Mouse (Mus musculus) heart, embryonic 14.5 days (tissue): ENCODE results near the gene Rcc1. TPM values are rescaled to one million over a fixed set of nuclear protein-coding genes. Genes with fewer than 3 reads are reported as not detected.
A peak's percentile ranks its signal among the peaks of the same experiment; 100 is the strongest.

Experiments used
- ATAC-seq: fragments of 200-750 bp; cut with Nextera tagmentation; 2 replicates; pipeline ENCODE4 v1.8.0; 2017; ENCODE audit warnings: low read depth, moderate TSS enrichment; ENCODE audit not compliant: insufficient number of reproducible peaks, insufficient read depth, low FRiP score
- H3K27ac ChIP-seq, 2 experiments: fragments of 200-500 bp in 1 of 2; fragments of 300-500 bp in 1 of 2; sonication (generic) in 1 of 2; replicated peaks in 1 of 2; 2 replicates each; pipeline ENCODE4 v1.5.1; 2012 to 2014; ENCODE audit warnings: low read depth in 2 of 2, low read length in 2 of 2, control low read depth in 1 of 2, mild to moderate bottlenecking in 1 of 2, mixed read lengths in 1 of 2; ENCODE audit not compliant: control insufficient read depth in 1 of 2, insufficient read depth in 1 of 2
- H3K27me3 ChIP-seq: fragments of 300-500 bp; sonication (generic); 2 replicates; pipeline ENCODE4 v1.6.1; 2014; ENCODE audit warnings: mild to moderate bottlenecking, low read length, control low read depth; ENCODE audit not compliant: control insufficient read depth, insufficient read depth
- H3K36me3 ChIP-seq: fragments of 300-500 bp; sonication (generic); 2 replicates; pipeline ENCODE4 v1.6.1; 2014; ENCODE audit warnings: mild to moderate bottlenecking, control low read depth, low read length, mixed read lengths; ENCODE audit not compliant: control insufficient read depth, insufficient read depth
- H3K4me1 ChIP-seq, 2 experiments: fragments of 200-500 bp in 1 of 2; fragments of 300-500 bp in 1 of 2; sonication (generic) in 1 of 2; 2 replicates each; pipeline ENCODE4 v1.6.1; 2012 to 2014; ENCODE audit warnings: low read length in 2 of 2, control low read depth in 1 of 2, mixed read lengths in 1 of 2; ENCODE audit not compliant: control insufficient read depth in 2 of 2, insufficient read depth in 2 of 2
- H3K4me2 ChIP-seq: fragments of 300-500 bp; sonication (generic); 2 replicates; pipeline ENCODE4 v1.6.1; 2014; ENCODE audit warnings: mild to moderate bottlenecking, low read length
- H3K4me3 ChIP-seq, 2 experiments: fragments of 200-500 bp in 1 of 2; fragments of 300-500 bp in 1 of 2; sonication (generic) in 1 of 2; 2 replicates each; pipeline ENCODE4 v1.5.1; 2012 to 2014; ENCODE audit warnings: low read length in 2 of 2, mild to moderate bottlenecking in 2 of 2, control low read depth in 1 of 2, low read depth in 1 of 2, moderate library complexity in 1 of 2; ENCODE audit not compliant: control insufficient read depth in 1 of 2, insufficient read depth in 1 of 2
- H3K9ac ChIP-seq: fragments of 300-500 bp; sonication (generic); 2 replicates; pipeline ENCODE4 v1.6.1; 2014; ENCODE audit warnings: mild to moderate bottlenecking, low read length
- H3K9me3 ChIP-seq: fragments of 300-500 bp; sonication (generic); 2 replicates; pipeline ENCODE4 v1.6.1; 2016; ENCODE audit warnings: low read length, control low read depth; ENCODE audit not compliant: control insufficient read depth
- WGBS: fragments of 180-500 bp; shearing (Covaris S2); extraction: QIAGEN DNeasy Blood & Tissue Kit; methylation state at CpG from one replicate; pipeline ENCODE4 v1.1.7; 2014; 5-methylcytosine and 5-hydroxymethylcytosine counted together
- polyA plus RNA-seq: library from polyadenylated mRNA; unstranded; fragments of >200 nt; fragmentation: Nextera tagmentation; extraction: Ambion mirVana; gene quantifications from 2 replicates; pipeline ENCODE4 v1.2.1, GENCODE M21; 2014

Rcc1 gene
- polyA plus RNA-seq, 1 experiment from 2014 or later: 21.1 TPM

GRCm38 (mm10) chr4:132312627-132313026, 40.8 kb downstream of the Rcc1 start:
- H3K9me3 ChIP-seq: no peaks in the 10 kb centered on the region
- no peak overlapping the region for H3K9ac ChIP-seq
- H3K36me3 ChIP-seq: peaks cover 72% of the 10 kb centered on the region
- no peak overlapping the region for H3K4me3 ChIP-seq
- H3K27ac ChIP-seq: no peak overlapping the region
- peaks cover 2 to 12% of the 10 kb centered on the region in 2 experiments; a peak in 3 of 4 replicates for H3K4me1 ChIP-seq
- H3K4me2 ChIP-seq: no peak overlapping the region
- H3K27me3 ChIP-seq: no peaks in the 10 kb centered on the region
- ATAC-seq: no peak
- 86% methylated on average over 5 of the region's 5 CpGs for WGBS

DNA sequence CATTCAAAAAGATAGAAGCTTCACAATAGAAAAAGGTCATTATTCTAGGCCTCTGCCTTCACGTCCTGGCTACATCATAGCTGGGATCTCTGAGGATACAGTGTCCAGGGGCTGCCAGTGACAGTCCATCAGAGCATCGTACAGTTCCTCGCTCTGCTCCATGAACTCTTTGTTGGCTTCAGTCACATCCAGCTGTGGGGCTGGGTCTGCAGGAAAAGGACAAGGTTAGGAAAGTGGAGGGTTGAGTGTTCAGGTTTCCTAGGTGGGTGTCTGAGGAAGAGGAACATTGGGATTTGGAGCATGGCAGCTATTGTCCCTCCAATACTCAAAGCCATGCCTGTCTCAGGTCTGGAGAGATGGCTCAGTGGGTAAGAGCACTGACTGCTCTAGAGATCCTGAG, 41.6 kb downstream of the Rcc1 start:
- Histone ChIP-seq H3K4me1 (peaks cover 2 to 12% of the 10 kb centered on the region in 2 experiments; a peak in 3 of 4 replicates), H3K4me3 (no peak overlapping the region), H3K9ac (no peak overlapping the region), H3K4me2 (no peak overlapping the region), H3K27ac (no peak overlapping the region), H3K27me3 (no peaks in the 10 kb centered on the region), H3K36me3 (peaks cover 63% of the 10 kb centered on the region), H3K9me3 (no peaks in the 10 kb centered on the region)
- WGBS: 55% methylated on average over 3 of the region's 3 CpGs
- ATAC-seq: no peak

DNA sequence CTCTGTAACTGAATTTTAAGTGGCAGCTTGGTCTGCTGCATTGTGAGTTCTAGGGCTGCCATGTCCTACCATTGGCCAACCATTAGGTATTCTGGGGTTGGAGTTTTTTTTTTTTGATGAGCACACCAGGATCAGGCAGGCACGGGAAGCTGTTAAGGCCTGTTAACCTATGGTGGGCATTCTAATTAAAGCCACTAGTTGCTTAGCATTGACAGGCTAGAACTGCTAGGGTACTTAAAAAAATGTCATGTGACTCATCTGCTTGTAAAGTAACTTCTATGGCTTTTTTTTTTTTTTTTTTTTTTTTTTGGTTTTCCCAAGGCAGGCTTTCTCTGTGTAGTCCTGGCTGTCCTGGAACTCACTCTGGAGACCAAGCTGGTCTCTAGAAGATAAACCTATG, 42.2 kb downstream of the Rcc1 start:
- Histone ChIP-seq H3K4me1 (peaks cover 2 to 12% of the 10 kb centered on the region in 2 experiments; a peak in 3 of 4 replicates), H3K36me3 (peaks cover 59% of the 10 kb centered on the region), H3K9ac (no peak overlapping the region), H3K4me3 (no peak overlapping the region), H3K27ac (no peak overlapping the region), H3K27me3 (no peaks in the 10 kb centered on the region), H3K9me3 (no peaks in the 10 kb centered on the region), H3K4me2 (no peak overlapping the region)
- ATAC-seq: no peak
- WGBS: 44% methylated on average over 1 of the region's 1 CpGs

- H3K27me3 ChIP-seq: no peaks in the 10 kb centered on the region
- H3K9me3 ChIP-seq: no peaks in the 10 kb centered on the region
- peak overlapping the region; percentile 19 to 90; a peak in 3 of 4 replicates for H3K27ac ChIP-seq
- H3K4me1 ChIP-seq: peaks cover 2 to 9% of the 10 kb centered on the region in 2 experiments; a peak in 3 of 4 replicates
- peaks cover 51% of the 10 kb centered on the region for H3K36me3 ChIP-seq
- H3K9ac ChIP-seq: peak overlapping the region; percentile 96
- H3K4me2 ChIP-seq: peak overlapping the region; percentile 88
- peak overlapping the region; percentile 39 to 79 for H3K4me3 ChIP-seq
- 37% methylated on average over 10 of the region's 10 CpGs for WGBS
- no peak for ATAC-seq
These were observed 43.4 kb downstream of the Rcc1 start for GRCm38 (mm10) chr4:132309849-132310472.

DNA sequence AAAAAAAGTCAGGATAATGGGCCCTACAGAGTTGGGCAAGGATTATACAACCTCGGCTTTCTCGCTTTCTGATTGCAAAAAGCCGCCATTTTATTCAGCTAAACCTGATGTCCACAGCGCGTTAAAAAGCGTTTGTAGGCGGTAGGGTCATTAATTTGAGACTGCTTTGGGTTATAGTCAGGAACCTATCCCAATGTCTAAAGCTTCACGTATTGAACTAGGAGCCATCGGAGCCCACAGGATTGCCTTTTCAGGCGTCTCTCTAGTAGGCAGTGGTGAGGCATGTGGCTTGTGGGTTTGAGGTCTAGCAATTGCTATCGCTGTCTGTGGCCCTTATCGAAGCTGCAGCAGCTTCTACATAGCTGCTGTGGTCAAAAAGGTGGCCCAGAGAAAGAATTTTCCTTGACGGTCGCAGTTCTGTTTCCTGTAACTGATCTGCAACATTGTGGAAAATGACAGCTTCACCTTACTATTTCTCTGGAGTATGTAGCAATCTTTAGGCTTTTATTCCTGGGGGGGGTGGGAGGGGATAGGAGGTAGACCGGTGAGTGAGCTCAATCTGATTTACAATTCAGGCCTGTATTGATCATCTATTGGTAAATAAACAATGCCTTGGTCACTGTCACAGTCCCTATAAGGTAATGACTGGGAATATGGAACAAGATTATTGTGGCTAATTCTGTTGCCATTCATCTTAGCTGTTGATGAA, 44.1 kb downstream of the Rcc1 start:
- ATAC-seq: no peak
- Histone ChIP-seq H3K9me3 (no peaks in the 10 kb centered on the region), H3K36me3 (peaks cover 47% of the 10 kb centered on the region), H3K4me1 (peaks cover 2 to 9% of the 10 kb centered on the region in 2 experiments; a peak in 3 of 4 replicates), H3K4me3 (peak overlapping the region; percentile 77 to 79), H3K27ac (peak overlapping the region; percentile 90 to 91), H3K9ac (peak overlapping the region; percentile 96), H3K4me2 (peak overlapping the region; percentile 88), H3K27me3 (no peaks in the 10 kb centered on the region)
- WGBS: under 1% methylated on average over 15 of the region's 15 CpGs

GRCm38 (mm10) chr4:132308437-132309139, 44.8 kb downstream of the Rcc1 start:
- H3K4me1 ChIP-seq: peaks cover 2 to 9% of the 10 kb centered on the region in 2 experiments; a peak in 3 of 4 replicates
- H3K4me2 ChIP-seq: peak overlapping the region; percentile 88
- ATAC-seq: peak; percentile 88
- peak overlapping the region; percentile 96 for H3K9ac ChIP-seq
- peak overlapping the region; percentile 90 to 91 for H3K27ac ChIP-seq
- no peaks in the 10 kb centered on the region for H3K27me3 ChIP-seq
- under 1% methylated on average over 41 of the region's 41 CpGs for WGBS
- peak overlapping the region; percentile 77 to 79 for H3K4me3 ChIP-seq
- H3K36me3 ChIP-seq: peaks cover 40% of the 10 kb centered on the region
- H3K9me3 ChIP-seq: no peaks in the 10 kb centered on the region

- ATAC-seq: no peak
- Histone ChIP-seq H3K27ac (no peak overlapping the region), H3K4me2 (no peak overlapping the region), H3K4me3 (no peak overlapping the region), H3K4me1 (peaks cover 11 to 21% of the 10 kb centered on the region in 2 experiments), H3K36me3 (peaks cover 16% of the 10 kb centered on the region), H3K9ac (no peak overlapping the region), H3K9me3 (no peaks in the 10 kb centered on the region), H3K27me3 (no peaks in the 10 kb centered on the region)
- 79% methylated on average over 6 of the region's 6 CpGs for WGBS
These were observed 47.4 kb downstream of the Rcc1 start for GRCm38 (mm10) chr4:132306004-132306403.
